Mouse (Mus musculus) gastrocnemius, postnatal 36 days (tissue): ENCODE data around the gene Ddhd1. TPM values are rescaled to one million over a fixed set of nuclear protein-coding genes. Genes with fewer than 3 reads are reported as not detected.

Experiments
- microRNA-seq, 2 experiments: library from miRNA; unstranded; fragments of <30 nt; microRNA quantifications; one replicate each; pipeline ENCODE4 v1.2.0; 2021
- total RNA-seq, 2 experiments: library from RNA; stranded (reverse); gene quantifications; 2 replicates each; pipeline ENCODE4 v1.2.3; 2021

Gene Ddhd1
- total RNA-seq, 2 experiments from 2014 or later = 2.7 to 3.3 TPM

Small RNA genes lying within 50 kb of the gene (microRNA-seq; reads per million reads assigned to microRNA genes)
- gene Mir5131 = 0 to 1.1 reads per million in 2 experiments

Other genes with a start within 250 kb of the Ddhd1 start
- 100 to 1,000 TPM; 229 to 231 TPM for gene Fermt2, start 128.0 kb downstream of the Ddhd1 start, total RNA-seq